Mouse (Mus musculus) heart, postnatal 0 days (tissue): Measurements from ENCODE around the gene Vps8.

Experiments
- CTCF ChIP-seq: IDR thresholded peaks from 2 replicates; pipeline ENCODE4 v1.5.1; 2016; ENCODE audit warnings: antibody characterized with exemption, control low read depth, low read depth
- EP300 ChIP-seq: IDR thresholded peaks from 2 replicates; pipeline ENCODE4 v1.6.1; 2016; ENCODE audit warnings: antibody characterized with exemption, low read depth

- no peak for TF ChIP-seq CTCF
- TF ChIP-seq EP300 = no peak
Measured at GRCm38 (mm10) chr16:21628061-21628591, 205.2 kb downstream of the Vps8 start.
